Mouse (Mus musculus) G1E (cell line): Measurements from ENCODE around the gene Cep112.

Experiments
- CTCF ChIP-seq: IDR thresholded peaks from 2 replicates; pipeline ENCODE4 v1.5.1; 2012; ENCODE audit warnings: low read depth, low read length, inconsistent platforms, mixed read lengths
- GATA1 ChIP-seq: IDR thresholded peaks from 2 replicates; pipeline ENCODE4 v1.6.1; 2012; ENCODE audit warnings: borderline replicate concordance, low read length, inconsistent platforms, mixed read lengths
- POLR2AphosphoS5 ChIP-seq: IDR thresholded peaks from 2 replicates; pipeline ENCODE4 v1.6.1; 2012; ENCODE audit warnings: low read depth, low read length, inconsistent platforms; ENCODE audit not compliant: insufficient replicate concordance
- TAL1 ChIP-seq: conservative IDR thresholded peaks from 2 replicates; pipeline ENCODE4 v1.6.1; 2012; ENCODE audit warnings: low read depth, low read length, inconsistent platforms, mixed read lengths

DNA sequence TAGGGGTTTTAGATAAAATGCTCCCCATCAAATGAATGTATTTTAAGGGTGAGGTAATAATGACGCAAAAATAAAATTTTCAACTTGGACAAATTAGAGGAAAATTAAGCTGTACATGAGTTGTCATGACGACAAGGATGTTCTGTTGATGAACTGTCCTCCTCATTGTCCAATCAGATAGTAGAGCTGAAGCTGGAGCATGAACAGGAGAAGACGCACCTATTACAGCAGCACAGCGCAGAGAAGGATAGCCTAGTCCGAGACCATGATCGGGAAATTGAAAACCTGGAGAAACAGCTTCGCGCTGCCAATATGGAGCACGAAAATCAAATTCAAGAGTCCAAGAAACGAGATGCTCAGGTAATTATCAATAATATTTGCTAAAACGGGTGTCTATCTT, 181.0 kb downstream of the Cep112 start:
- TF ChIP-seq CTCF = no peak
- no peak for TF ChIP-seq TAL1
- TF ChIP-seq POLR2AphosphoS5 = no peak
- no peak for TF ChIP-seq GATA1
